Mouse (Mus musculus) MEL (cell line): ENCODE data around the gene Ezh1. TPM values are rescaled to one million over a fixed set of nuclear protein-coding genes. Genes with fewer than 3 reads are reported as not detected.

Source experiments
- DNase-seq: peaks from one replicate; pipeline ENCODE4 v3.0.0; 2011; ENCODE audit warnings: low read depth, low spot score
- H3K27ac ChIP-seq: 2 replicates; pipeline ENCODE4 v1.5.1; 2012; ENCODE audit warnings: low read depth, mild to moderate bottlenecking, control low read depth, low read length, moderate library complexity; ENCODE audit not compliant: control insufficient read depth
- H3K27me3 ChIP-seq, 2 experiments: fragments of 150-350 bp in 1 of 2; sonication (generic) in 1 of 2; 2 replicates each; pipeline ENCODE4 v1.6.1; 2012; ENCODE audit warnings: low read length in 2 of 2, mild to moderate bottlenecking in 2 of 2, improper control_type of control experiment in 1 of 2, moderate library complexity in 1 of 2; ENCODE audit not compliant: insufficient read depth in 2 of 2, control insufficient read depth in 1 of 2
- H3K36me3 ChIP-seq, 2 experiments: 2 replicates each; pipeline ENCODE4 v1.6.1; 2012 to 2014; ENCODE audit warnings: low read length in 2 of 2, improper control_type of control experiment in 1 of 2, inconsistent platforms in 1 of 2, mild to moderate bottlenecking in 1 of 2; ENCODE audit not compliant: insufficient read depth in 2 of 2, control insufficient read depth in 1 of 2
- H3K4me1 ChIP-seq, 2 experiments: fragments of 150-350 bp in 1 of 2; sonication (generic) in 1 of 2; 2 replicates each; pipeline ENCODE4 v1.6.1; 2012; ENCODE audit warnings: low read length in 2 of 2, improper control_type of control experiment in 1 of 2, mild to moderate bottlenecking in 1 of 2; ENCODE audit not compliant: insufficient read depth in 2 of 2, control insufficient read depth in 1 of 2
- H3K4me3 ChIP-seq, 2 experiments: fragments of 150-350 bp in 1 of 2; sonication (generic) in 1 of 2; 2 replicates each; pipeline ENCODE4 v1.5.1; 2012; ENCODE audit warnings: low read depth in 2 of 2, low read length in 2 of 2, mild to moderate bottlenecking in 2 of 2, moderate library complexity in 2 of 2, control low read depth in 1 of 2, improper control_type of control experiment in 1 of 2; ENCODE audit not compliant: control insufficient read depth in 1 of 2, insufficient read depth in 1 of 2
- H3K79me2 ChIP-seq: 2 replicates; pipeline ENCODE4 v1.6.1; 2012; ENCODE audit warnings: mild to moderate bottlenecking, low read length, moderate library complexity; ENCODE audit not compliant: control insufficient read depth, poor library complexity, insufficient read depth
- H3K9ac ChIP-seq: 2 replicates; pipeline ENCODE4 v1.6.1; 2012; ENCODE audit warnings: low read depth, mild to moderate bottlenecking, control low read depth, low read length, moderate library complexity; ENCODE audit not compliant: control insufficient read depth, poor library complexity, severe bottlenecking
- H3K9me3 ChIP-seq: fragments of 150-350 bp; sonication (generic); replicated peaks from 2 replicates; pipeline ENCODE4 v1.6.1; 2012; ENCODE audit warnings: mild to moderate bottlenecking, low read length, improper control_type of control experiment, moderate library complexity; ENCODE audit not compliant: insufficient read depth
- E2F4 ChIP-seq: IDR thresholded peaks from 2 replicates; pipeline ENCODE4 v1.6.1; 2011; ENCODE audit warnings: low read depth, low read length, improper control_type of control experiment, borderline replicate concordance
- ETS1 ChIP-seq: IDR thresholded peaks from 2 replicates; pipeline ENCODE4 v1.6.1; 2012; ENCODE audit warnings: low read depth, mild to moderate bottlenecking, inconsistent platforms, low read length, improper control_type of control experiment, moderate library complexity
- HCFC1 ChIP-seq: IDR thresholded peaks from 2 replicates; pipeline ENCODE4 v1.6.1; 2012; ENCODE audit warnings: low read depth, mild to moderate bottlenecking, inconsistent platforms, low read length, improper control_type of control experiment, moderate library complexity
- KAT2A ChIP-seq: conservative IDR thresholded peaks from 2 replicates; pipeline ENCODE4 v1.6.1; 2012; ENCODE audit warnings: low read depth, low read length, improper control_type of control experiment, inconsistent platforms
- MEF2A ChIP-seq: IDR thresholded peaks from 2 replicates; pipeline ENCODE4 v1.6.1; 2014; ENCODE audit warnings: low read depth, mild to moderate bottlenecking, inconsistent platforms, low read length, improper control_type of control experiment; ENCODE audit not compliant: poor library complexity, insufficient replicate concordance, severe bottlenecking; ENCODE audit errors: extremely low read depth
- RAD21 ChIP-seq: IDR thresholded peaks from 2 replicates; pipeline ENCODE4 v1.6.1; 2011; ENCODE audit warnings: mild to moderate bottlenecking, low read depth, low read length, improper control_type of control experiment
- RCOR1 ChIP-seq: IDR thresholded peaks from 2 replicates; pipeline ENCODE4 v1.6.1; 2012; ENCODE audit warnings: low read depth, mild to moderate bottlenecking, inconsistent platforms, low read length, improper control_type of control experiment
- SIN3A ChIP-seq: IDR thresholded peaks from 2 replicates; pipeline ENCODE4 v1.6.1; 2012; ENCODE audit warnings: low read length, improper control_type of control experiment, inconsistent platforms
- TAL1 ChIP-seq: IDR thresholded peaks from 2 replicates; pipeline ENCODE4 v1.6.1; 2012; ENCODE audit warnings: mild to moderate bottlenecking, inconsistent platforms, low read length, moderate library complexity, mixed read lengths
- TBP ChIP-seq: IDR thresholded peaks from 2 replicates; pipeline ENCODE4 v1.8.0; 2011; ENCODE audit warnings: low read depth, low read length, improper control_type of control experiment
- TCF12 ChIP-seq: IDR thresholded peaks from 2 replicates; pipeline ENCODE4 v1.6.1; 2014; ENCODE audit warnings: low read depth, mild to moderate bottlenecking, inconsistent platforms, low read length, improper control_type of control experiment, moderate library complexity
- UBTF ChIP-seq: IDR thresholded peaks from 2 replicates; pipeline ENCODE4 v1.6.1; 2012; ENCODE audit warnings: low read depth, mild to moderate bottlenecking, inconsistent platforms, low read length, improper control_type of control experiment, moderate library complexity, borderline replicate concordance; ENCODE audit not compliant: insufficient read depth
- USF1 ChIP-seq: IDR thresholded peaks from 2 replicates; pipeline ENCODE4 v1.6.1; 2014; ENCODE audit warnings: low read depth, mild to moderate bottlenecking, inconsistent platforms, low read length, improper control_type of control experiment, moderate library complexity
- USF2 ChIP-seq, 2 experiments: IDR thresholded peaks; 2 replicates each; pipeline ENCODE4 v1.6.1; 2011 to 2012; ENCODE audit warnings: improper control_type of control experiment in 2 of 2, low read length in 2 of 2, borderline replicate concordance in 1 of 2, inconsistent platforms in 1 of 2, low read depth in 1 of 2, mild to moderate bottlenecking in 1 of 2; ENCODE audit not compliant: insufficient read depth in 1 of 2
- ZC3H11A ChIP-seq: IDR thresholded peaks from 2 replicates; pipeline ENCODE4 v1.6.1; 2012; ENCODE audit warnings: low read depth, mild to moderate bottlenecking, inconsistent platforms, low read length, improper control_type of control experiment
- ZKSCAN1 ChIP-seq: IDR thresholded peaks from 2 replicates; pipeline ENCODE4 v1.6.1; 2012; ENCODE audit warnings: low read depth, mild to moderate bottlenecking, inconsistent platforms, low read length, improper control_type of control experiment, moderate library complexity
- ZNF384 ChIP-seq: IDR thresholded peaks from 2 replicates; pipeline ENCODE4 v1.6.1; 2012; ENCODE audit warnings: low read depth, mild to moderate bottlenecking, inconsistent platforms, low read length, improper control_type of control experiment
- polyA plus RNA-seq, 2 experiments: library from polyadenylated mRNA; stranded (reverse) in 1 of 2; unstranded in 1 of 2; fragments of >175 nt in 1 of 2; fragments of >200 nt in 1 of 2; gene quantifications; 2 replicates each; pipeline versions ENCODE4 v1.2.1 to v1.2.4; 2012; ENCODE audit warnings: low replicate concordance in 2 of 2, low read depth in 1 of 2; ENCODE audit not compliant: insufficient read length in 2 of 2, insufficient read depth in 1 of 2, missing spikeins in 1 of 2
- total RNA-seq: library from RNA; depleted of rRNA; stranded (reverse); fragments of 300-350 nt; gene quantifications from 2 replicates; pipeline ENCODE4 v1.2.3, GENCODE M21; 2012

Gene Ezh1
- total and polyA plus RNA-seq, 3 experiments, result 5.0 to 8.4 TPM; not detected in 1

DNA sequence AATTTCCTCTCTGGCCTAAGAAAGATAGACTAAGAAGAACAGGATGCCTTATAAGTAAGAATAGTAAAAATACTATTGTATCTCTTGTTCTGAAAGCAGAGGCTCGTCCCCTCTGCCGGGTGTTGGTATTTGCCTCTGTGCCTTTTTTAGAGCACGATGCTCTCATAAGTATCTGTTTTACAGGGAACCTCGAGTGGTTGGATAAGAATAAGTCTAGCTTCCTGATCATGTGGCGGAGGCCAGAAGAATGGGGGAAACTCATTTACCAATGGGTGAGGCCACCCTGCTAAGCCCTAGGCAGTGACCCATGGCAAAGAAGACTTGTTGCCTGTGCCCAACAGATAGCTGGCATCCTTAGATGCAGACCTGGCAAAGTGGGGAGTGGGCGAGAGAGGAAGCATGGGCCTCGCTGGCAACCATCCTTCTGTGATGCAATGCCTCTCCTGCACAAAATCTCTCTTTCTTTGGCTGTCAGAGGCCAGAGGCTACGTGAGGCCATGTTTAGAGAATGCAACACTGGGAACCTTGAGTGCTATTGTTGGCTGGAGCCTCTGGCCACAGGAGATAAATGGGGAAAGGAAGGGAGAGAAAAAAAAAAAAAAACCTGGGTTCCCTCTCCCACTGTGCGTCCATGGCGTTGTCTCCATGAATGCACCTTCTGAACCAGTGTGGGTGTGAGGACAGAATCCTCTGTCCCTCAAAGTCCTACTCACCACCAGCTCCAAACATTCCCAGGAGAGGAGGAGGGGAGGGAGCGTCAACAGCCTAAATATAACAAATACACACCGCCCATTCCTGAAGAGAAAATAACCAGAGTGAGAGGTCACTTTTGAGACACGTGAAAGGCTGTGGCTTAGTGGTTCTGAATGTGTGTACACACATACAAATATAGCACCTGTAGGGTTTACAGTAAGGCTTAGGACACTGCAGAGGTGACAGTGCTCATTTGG, 29.8 kb upstream of the Ezh1 start:
- no peaks in the 10 kb centered on the region for H3K9me3 ChIP-seq
- H3K4me3 ChIP-seq, result no peak overlapping the region
- peaks cover 9% of the 10 kb centered on the region for H3K79me2 ChIP-seq
- peaks cover 3 to 23% of the 10 kb centered on the region in 2 experiments; a peak in 3 of 4 replicates for H3K4me1 ChIP-seq
- no peak for TF ChIP-seq USF1
- no peak for TF ChIP-seq ZKSCAN1
- no peak for TF ChIP-seq TBP
- no peak for TF ChIP-seq ETS1
- TF ChIP-seq ZC3H11A, result no peak
- no peak for TF ChIP-seq MEF2A
- TF ChIP-seq TAL1, result no peak
- TF ChIP-seq RCOR1, result no peak
- TF ChIP-seq USF2 (IDR thresholded peaks at IDR 0.05; ENCODE audit: borderline replicate concordance in 1 of 2, insufficient read depth in 1 of 2, low read depth in 1 of 2, low read length in 2 of 2), result no peak
- no peak for TF ChIP-seq SIN3A
- TF ChIP-seq ZNF384, result no peak
- TF ChIP-seq HCFC1, result no peak
- TF ChIP-seq E2F4, result no peak
- no peak for TF ChIP-seq KAT2A
- no peak for TF ChIP-seq UBTF
- no peak for TF ChIP-seq TCF12
- no peak for TF ChIP-seq RAD21
- no peak overlapping the region for H3K27ac ChIP-seq
- H3K36me3 ChIP-seq, result peaks cover 0 to 18% of the 10 kb centered on the region in 2 experiments; a peak in 2 of 4 replicates
- H3K9ac ChIP-seq, result no peak overlapping the region
- no peaks in the 10 kb centered on the region for H3K27me3 ChIP-seq
- DNase-seq, result no peak
